8 mouse cellular contexts compared by ENCODE assay signal in genomic region chr4:130836281-130837061, GRCm38 (mm10). TPM values are rescaled to one million over a fixed set of nuclear protein-coding genes. Genes with fewer than 3 reads are reported as not detected.
DNase-seq lines count a peak whose midpoint lies in the region; ATAC-seq lines count a peak whose summit lies in the region.

No protein-coding gene starts in this region.

- no peak overlapping the region for H3K27ac ChIP-seq in lung, embryonic 16.5 days (ENCODE audit: low read length)
- no peak overlapping the region for H3K27ac ChIP-seq in forebrain, embryonic 11.5 days (ENCODE audit: low read depth, low read length)
- H3K27ac ChIP-seq in stomach, embryonic 15.5 days = peak overlapping the region; percentile 75

- H3K4me3 ChIP-seq in lung, embryonic 16.5 days (ENCODE audit: low read length) = no peak overlapping the region
- no peak overlapping the region for H3K4me3 ChIP-seq in forebrain, embryonic 11.5 days (ENCODE audit: low read depth, low read length)
- H3K4me3 ChIP-seq in stomach, embryonic 15.5 days (replicated peaks) = no peak overlapping the region

- H3K36me3 ChIP-seq in lung, embryonic 16.5 days (ENCODE audit: control insufficient read depth, insufficient read depth, low read length) = no peaks in the 10 kb centered on the region
- no peaks in the 10 kb centered on the region for H3K36me3 ChIP-seq in forebrain, embryonic 11.5 days (ENCODE audit: control insufficient read depth, insufficient read depth, low read length)
- H3K36me3 ChIP-seq in stomach, embryonic 15.5 days = no peaks in the 10 kb centered on the region

- ATAC-seq in lung, embryonic 16.5 days (ENCODE audit: low read depth) = 0 out of 2 replicates have a peak, but pooled peaks have one; percentile 11
- peak; percentile 83 for ATAC-seq in forebrain, embryonic 11.5 days (replicated peaks; ENCODE audit: low FRiP score)
- peak; percentile 48 for ATAC-seq in stomach, embryonic 15.5 days (ENCODE audit: insufficient read depth, low FRiP score, low read depth)

- H3K27me3 ChIP-seq in lung, embryonic 16.5 days (ENCODE audit: control insufficient read depth, insufficient read depth, low read depth, low read length) = no peaks in the 10 kb centered on the region
- peaks cover 32% of the 10 kb centered on the region for H3K27me3 ChIP-seq in forebrain, embryonic 11.5 days (ENCODE audit: control insufficient read depth, insufficient read depth, low read length)
- no peaks in the 10 kb centered on the region for H3K27me3 ChIP-seq in stomach, embryonic 15.5 days (replicated peaks)

- peaks cover 33% of the 10 kb centered on the region for H3K4me1 ChIP-seq in lung, embryonic 16.5 days (replicated peaks; ENCODE audit: control insufficient read depth, insufficient read depth, low read length)
- peaks cover 18% of the 10 kb centered on the region; the same call in 1 of the 2 replicates for H3K4me1 ChIP-seq in forebrain, embryonic 11.5 days (replicated peaks; ENCODE audit: control insufficient read depth, insufficient read depth, low read length)
- H3K4me1 ChIP-seq in stomach, embryonic 15.5 days = peaks cover 39% of the 10 kb centered on the region

- peak overlapping the region; percentile 25 for H3K4me2 ChIP-seq in lung, embryonic 16.5 days (ENCODE audit: low read depth, low read length)
- H3K4me2 ChIP-seq in forebrain, embryonic 11.5 days (ENCODE audit: low read depth, low read length, severe bottlenecking) = peak overlapping the region; percentile 29; the same call in 1 of the 2 replicates
- H3K4me2 ChIP-seq in stomach, embryonic 15.5 days = peak overlapping the region; percentile 38

- no peak for DNase-seq in lung, postnatal 14 days
- DNase-seq in forebrain, embryonic 11.5 days (ENCODE audit: low spot score) = peak; percentile 79
- peak; percentile 26 to 48 for DNase-seq in kidney, postnatal 4 days
- DNase-seq in c-Kit-positive CD71-positive TER-119-positive erythroid progenitor cells, embryonic 14.5 days (ENCODE audit: low spot score) = no peak
- DNase-seq in right cerebral cortex, postnatal 14 days = no peak
- DNase-seq in adrenal gland, postnatal 25 days = no peak

- 10% methylated on average over 20 of the region's 20 CpGs for WGBS in lung, embryonic 16.5 days
- WGBS in forebrain, embryonic 11.5 days = 6% methylated on average over 20 of the region's 20 CpGs
- WGBS in stomach, embryonic 15.5 days = 14% methylated on average over 17 of the region's 20 CpGs

- no peaks in the 10 kb centered on the region for H3K9me3 ChIP-seq in lung, embryonic 16.5 days (ENCODE audit: control insufficient read depth, low read length)
- no peaks in the 10 kb centered on the region for H3K9me3 ChIP-seq in forebrain, embryonic 11.5 days (ENCODE audit: control insufficient read depth, low read length)
- no peaks in the 10 kb centered on the region for H3K9me3 ChIP-seq in stomach, embryonic 15.5 days

- no peak overlapping the region for H3K9ac ChIP-seq in lung, embryonic 16.5 days (ENCODE audit: low read length)
- H3K9ac ChIP-seq in forebrain, embryonic 11.5 days (ENCODE audit: low read length) = peak overlapping the region; percentile 12; the same call in 1 of the 2 replicates
- no peak overlapping the region for H3K9ac ChIP-seq in stomach, embryonic 15.5 days

RNA-seq across cellular contexts. Expression of gene Sdc3, which starts 44.1 kb away (rescaled TPM):
- 16.9 and 20.1 TPM in 2 replicates for polyA plus RNA-seq in lung, embryonic 16.5 days (2015; fragmentation: Nextera tagmentation; extraction: Ambion mirVana)
- 19.4 and 19.5 TPM in 2 replicates for polyA plus RNA-seq in forebrain, embryonic 11.5 days (2014; fragmentation: Nextera tagmentation; extraction: Ambion mirVana)
- 24.4 and 26.3 TPM in 2 replicates for polyA plus RNA-seq in stomach, embryonic 15.5 days (2015; fragmentation: Nextera tagmentation; extraction: Ambion mirVana)
- total RNA-seq in adrenal gland, postnatal 25 days (2021) = 425 and 496 TPM in 2 replicates

Comparison
In these comparisons a context has a peak if more than half of its experiments do, and no peak if none do; other contexts are left out.
1. ATAC-seq: peak in every context shown above with its lines; median percentile 83 in forebrain, embryonic 11.5 days; 48 in stomach, embryonic 15.5 days; 11 in lung, embryonic 16.5 days.
2. DNase-seq: peak in forebrain, embryonic 11.5 days (single experiment) and kidney, postnatal 4 days (2 of 2); none in lung, postnatal 14 days (single experiment), c-Kit-positive CD71-positive TER-119-positive erythroid progenitor cells, embryonic 14.5 days (single experiment), right cerebral cortex, postnatal 14 days (single experiment) and adrenal gland, postnatal 25 days (single experiment).
3. Peak in every context shown above with its lines, with median percentiles within 50 percentile points of each other: H3K4me2 ChIP-seq.